Mouse (Mus musculus) gastrocnemius, adult 18-20 months (tissue): ENCODE data around the gene Ankrd9. TPM values are rescaled to one million over a fixed set of nuclear protein-coding genes. Genes with fewer than 3 reads are reported as not detected.
A peak's percentile ranks its signal among the peaks of the same experiment; 100 is the strongest.

Experiments
- DNase-seq: peaks from one replicate; pipeline ENCODE4 v3.0.0; 2021; ENCODE audit warnings: low spot score
- total RNA-seq, 2 experiments: library from RNA; stranded (reverse); gene quantifications; 2 replicates each; pipeline ENCODE4 v1.2.3; 2021

Ankrd9 gene
- total RNA-seq, 2 experiments from 2014 or later, result 109 to 181 TPM

- DNase-seq, result no peak
Observed at GRCm38 (mm10) chr12:110966079-110966478, 12.8 kb downstream of the Ankrd9 start.

GRCm38 (mm10) chr12:110965500-110965899 lies 13.3 kb downstream of the Ankrd9 start:
- no peak for DNase-seq

DNA sequence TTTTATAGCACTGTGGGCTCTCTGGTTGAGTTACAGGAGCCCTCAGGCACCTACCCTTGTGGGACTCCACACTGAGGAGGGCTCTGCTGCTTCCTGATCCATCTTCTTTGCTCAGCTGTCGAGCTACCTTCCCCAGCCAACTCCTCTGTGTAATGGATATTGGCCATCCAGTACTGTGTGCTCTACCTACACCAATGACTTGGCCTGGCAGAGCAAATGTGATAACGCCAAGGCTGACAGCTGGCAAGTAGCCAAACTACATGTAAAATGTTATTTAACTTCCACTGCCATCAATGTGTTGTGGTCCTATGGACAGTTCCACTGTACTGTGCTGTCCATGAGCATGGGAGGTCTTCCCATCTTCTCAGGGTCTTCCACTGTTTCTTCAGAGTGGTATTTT lies 16.9 kb downstream of the Ankrd9 start:
- DNase-seq, result no peak

- DNase-seq, result no peak
Observed at GRCm38 (mm10) chr12:110954351-110954991, 24.4 kb downstream of the Ankrd9 start.

- DNase-seq, result no peak
Observed at GRCm38 (mm10) chr12:110953900-110954299, 24.9 kb downstream of the Ankrd9 start.

- DNase-seq, result no peak
Observed at GRCm38 (mm10) chr12:110953443-110953842, 25.4 kb downstream of the Ankrd9 start.

GRCm38 (mm10) chr12:110952628-110953385 lies 26.0 kb downstream of the Ankrd9 start:
- no peak for DNase-seq

DNA sequence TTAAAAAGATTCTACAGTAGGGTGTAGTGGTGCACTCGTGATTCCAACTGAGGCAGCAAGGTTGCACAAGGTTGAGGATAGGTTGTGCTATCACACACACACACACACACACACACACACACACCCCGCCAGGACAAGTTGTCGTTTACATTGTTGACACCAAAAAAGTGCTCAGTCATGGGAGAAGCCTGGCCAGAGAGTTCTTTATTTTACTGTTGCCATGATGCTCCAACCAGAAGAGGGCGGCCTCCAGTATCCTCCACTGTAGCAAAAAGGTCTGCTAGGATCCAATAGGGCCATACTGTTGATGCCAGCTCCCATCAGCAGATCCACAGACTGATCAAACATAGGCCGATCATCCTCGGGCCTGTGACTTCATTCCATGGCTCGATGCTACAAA lies 27.6 kb downstream of the Ankrd9 start:
- DNase-seq, result no peak

DNA sequence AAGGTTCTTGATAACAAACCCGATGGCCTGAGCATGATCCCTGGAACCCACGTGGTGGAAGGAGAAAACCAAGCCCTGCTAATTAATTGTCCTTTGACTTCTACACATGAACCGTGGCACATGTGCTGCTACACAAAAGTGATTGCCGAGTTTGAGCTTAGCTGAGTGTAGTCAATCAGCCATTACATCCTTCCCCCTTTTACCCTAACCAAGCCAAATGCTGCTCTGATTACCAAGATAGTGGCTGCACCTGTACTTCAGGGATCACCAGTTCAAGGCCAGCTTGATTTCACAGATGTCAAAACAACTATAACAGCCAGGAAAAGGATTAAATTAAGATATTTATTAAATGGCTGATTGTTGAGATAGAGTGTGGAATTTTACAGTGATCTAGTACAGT lies 28.7 kb downstream of the Ankrd9 start:
- no peak for DNase-seq

DNA sequence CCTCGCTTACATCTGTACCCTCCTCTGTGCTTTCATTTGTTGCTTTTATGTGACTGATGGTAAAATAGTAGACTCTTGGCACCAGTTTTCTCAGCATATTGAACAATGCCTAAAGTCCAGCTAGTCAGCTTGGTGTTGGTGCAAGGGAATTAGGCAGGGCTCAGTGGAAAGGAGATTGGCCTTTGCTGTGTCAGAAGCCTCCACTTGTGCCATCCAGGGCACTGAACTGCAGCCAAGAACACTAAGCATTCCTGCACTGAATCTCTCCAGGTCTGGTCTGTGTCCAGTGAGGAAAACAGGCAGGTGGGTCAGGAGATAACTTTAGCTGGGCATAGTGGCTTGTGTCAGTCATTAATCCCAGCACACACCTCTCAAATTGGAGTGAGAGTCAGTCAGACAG lies 29.4 kb downstream of the Ankrd9 start:
- peak; percentile 70 for DNase-seq

- peak; percentile 74 for DNase-seq
Observed at GRCm38 (mm10) chr12:110948910-110949201, 30.0 kb downstream of the Ankrd9 start.

DNA sequence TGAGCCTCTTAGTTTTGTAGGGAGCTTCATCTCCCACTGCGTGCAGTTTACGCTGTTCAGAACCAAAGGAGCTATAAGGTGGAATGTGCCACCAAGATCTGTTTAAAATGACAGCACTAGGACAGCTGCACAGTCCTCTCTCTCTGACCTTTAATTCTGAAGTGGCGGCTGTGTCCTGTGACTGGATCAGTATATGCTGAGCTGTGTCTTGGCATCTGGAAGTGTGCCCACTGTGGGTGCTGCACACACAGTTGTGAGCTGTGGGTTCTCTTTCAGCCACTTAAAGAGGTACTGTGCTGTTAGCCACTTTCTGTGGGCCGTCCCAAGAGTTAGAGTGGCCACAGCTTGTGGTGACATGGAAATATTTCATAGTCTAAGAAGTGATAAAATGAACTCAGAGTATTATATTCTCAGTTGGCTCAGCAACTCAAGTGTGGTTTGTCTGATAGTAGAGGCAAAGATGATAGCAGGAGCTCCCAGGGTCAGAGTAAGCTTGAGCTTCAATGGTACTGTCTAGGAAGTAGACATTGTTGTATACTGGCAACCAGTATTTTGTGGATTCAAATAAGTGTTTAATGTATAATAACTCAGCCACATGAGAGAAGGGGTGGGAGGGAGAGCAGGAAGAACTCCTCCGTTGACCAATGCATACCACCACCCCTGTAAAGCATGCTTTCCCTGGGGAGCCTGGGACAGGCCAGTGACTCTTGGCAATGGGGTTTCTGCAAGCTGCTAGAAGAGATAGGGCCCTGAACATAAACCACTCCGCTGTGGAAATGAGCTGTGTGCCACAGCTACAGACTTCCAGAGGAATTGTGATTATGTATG lies 30.5 kb downstream of the Ankrd9 start:
- peak; percentile 65 for DNase-seq

- DNase-seq, result no peak
Observed at GRCm38 (mm10) chr12:110946216-110946615, 32.6 kb downstream of the Ankrd9 start.

- DNase-seq, result no peak
Observed at GRCm38 (mm10) chr12:110940869-110941268, 38.0 kb downstream of the Ankrd9 start.

DNA sequence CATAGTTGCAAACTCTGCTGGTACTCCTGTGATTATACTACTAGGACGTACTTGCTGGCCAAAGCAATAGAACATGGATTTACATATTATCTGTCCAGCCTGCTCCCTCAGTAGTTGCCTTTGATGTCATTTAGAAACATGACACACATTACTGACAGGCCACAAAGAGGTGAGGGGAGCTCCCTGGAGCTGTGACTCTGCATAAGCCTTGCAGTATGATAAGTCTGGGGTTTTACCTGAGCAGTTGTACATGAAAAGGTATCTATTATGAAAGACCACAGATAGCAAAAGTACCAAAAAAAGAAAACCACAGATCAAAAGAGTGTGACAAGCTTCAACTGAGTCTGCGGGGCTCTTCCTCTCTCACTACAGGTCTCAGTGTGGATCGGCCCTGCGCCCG lies 39.5 kb downstream of the Ankrd9 start:
- no peak for DNase-seq

DNA sequence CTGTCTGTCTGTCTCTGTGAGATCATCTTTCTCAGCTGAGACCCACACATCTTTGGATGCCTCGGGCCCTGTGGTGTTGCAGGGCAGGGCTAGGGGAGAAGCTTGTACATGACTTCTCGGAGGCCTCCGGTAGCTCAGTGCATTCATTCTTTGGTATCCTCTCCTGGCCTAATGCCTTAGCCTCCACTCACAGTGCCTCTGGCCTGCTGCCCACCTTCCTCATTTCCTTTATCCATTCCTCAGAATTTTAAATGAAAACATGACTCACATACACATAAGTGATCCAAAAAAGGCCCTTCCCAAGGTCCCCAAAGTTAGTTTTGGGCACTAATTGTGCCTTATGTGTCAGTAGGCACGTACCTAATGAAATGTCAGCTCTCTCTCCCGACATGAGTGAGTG lies 41.3 kb downstream of the Ankrd9 start:
- no peak for DNase-seq

- peak; percentile 89 for DNase-seq
Observed at GRCm38 (mm10) chr12:110935983-110936620, 42.7 kb downstream of the Ankrd9 start.

GRCm38 (mm10) chr12:110932820-110933219 lies 46.0 kb downstream of the Ankrd9 start:
- DNase-seq, result no peak
